Mouse (Mus musculus): ENCODE data around the gene Coro2a. TPM values are rescaled to one million over a fixed set of nuclear protein-coding genes. Genes with fewer than 3 reads are reported as not detected.
A peak's percentile ranks its signal among the peaks of the same experiment; 100 is the strongest.

Coro2a gene
- total RNA-seq, 2 experiments from 2014 or later = 0.05 to 0.42 TPM

DNA sequence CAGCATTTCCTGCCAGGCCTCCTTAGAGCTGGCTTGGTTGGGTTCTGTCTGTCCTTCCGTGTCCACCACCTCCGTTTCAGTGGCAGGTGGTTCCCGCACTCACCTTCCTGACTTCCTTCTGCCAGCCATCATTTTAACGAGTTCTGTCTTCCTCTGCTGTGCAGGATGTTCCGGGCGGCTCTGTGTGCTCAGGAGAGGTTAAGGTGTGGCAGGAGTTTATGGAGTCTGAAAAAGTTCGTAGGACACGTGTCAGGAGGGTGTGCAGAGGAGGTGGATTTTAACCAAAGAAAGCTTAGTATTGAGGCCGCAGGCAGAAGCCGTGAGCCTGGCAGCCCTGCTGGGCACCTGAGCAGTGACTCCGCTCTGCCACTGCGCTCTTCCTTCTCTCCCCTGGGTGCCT lies 106.5 kb downstream of the Coro2a start:
- no peak for DNase-seq
- intact Hi-C loops (cut with DNase I) = no loop called here

DNA sequence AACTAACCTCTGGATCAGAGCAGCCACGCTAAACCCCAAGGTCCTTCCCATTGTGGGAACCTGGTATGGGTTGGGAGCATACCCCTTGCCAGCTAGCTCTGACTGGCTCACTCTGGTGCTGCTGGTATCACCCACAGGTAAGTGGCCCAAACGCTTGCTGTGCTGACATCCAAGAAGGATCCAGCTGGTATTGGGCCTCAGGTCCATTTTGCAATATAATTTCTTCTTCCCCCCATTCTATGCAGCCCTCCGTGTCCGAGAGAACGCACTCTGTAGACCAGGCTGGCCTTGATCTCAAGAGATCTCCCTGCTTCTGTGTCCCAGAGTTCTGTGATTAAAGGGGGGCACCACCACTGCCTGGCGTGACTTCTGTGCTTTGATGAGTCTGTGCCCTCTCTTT lies 108.9 kb downstream of the Coro2a start:
- no peak for DNase-seq
- intact Hi-C loops (cut with DNase I) = no loop called here

DNA sequence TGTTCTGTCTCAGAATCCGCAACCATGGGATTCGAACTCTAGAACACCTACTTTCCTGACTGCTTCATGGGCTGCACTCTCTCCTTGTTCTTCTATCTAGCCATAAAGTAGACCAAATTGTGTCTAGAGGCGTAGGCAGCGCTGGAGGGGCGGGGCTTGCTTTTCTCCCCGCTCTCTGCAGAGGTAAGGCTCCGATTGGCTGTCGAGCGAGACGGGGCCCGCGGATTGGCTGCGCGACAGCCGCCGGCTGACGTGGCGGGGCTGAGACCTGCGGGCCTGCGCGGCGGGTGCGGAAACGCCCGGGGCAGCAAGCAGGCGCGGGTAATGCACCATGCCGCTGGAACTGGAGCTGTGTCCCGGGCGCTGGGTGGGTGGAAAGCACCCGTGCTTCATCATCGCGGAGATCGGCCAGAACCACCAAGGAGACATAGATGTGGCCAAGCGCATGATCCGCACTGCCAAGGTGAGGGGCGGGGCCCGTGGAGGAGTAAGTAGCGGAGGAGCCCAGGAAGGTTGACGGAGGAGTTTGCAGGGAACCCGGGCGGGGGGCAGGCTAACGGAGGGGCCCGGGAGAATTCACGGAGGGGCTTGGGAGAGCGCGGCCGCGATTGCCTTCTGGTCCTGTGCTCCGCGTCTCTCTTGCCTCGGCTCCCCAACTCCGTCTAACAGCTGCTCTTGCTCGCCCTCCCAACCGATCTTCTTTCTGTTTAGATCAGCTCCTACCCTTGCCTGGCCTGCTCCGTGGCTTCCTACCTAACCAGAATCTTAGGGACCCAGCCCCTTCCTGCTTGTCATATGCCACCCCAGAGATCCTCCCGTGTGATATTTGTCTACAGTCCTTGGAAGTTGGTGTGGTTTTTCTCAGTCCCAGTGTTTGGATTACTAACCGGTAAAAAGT lies 112.7 kb downstream of the Coro2a start, which contains the start of gene Nans:
Gene Nans (plus strand): TSS at position 221 of the 898 bp plus-strand sequence.
- intact Hi-C loops (cut with DNase I) = no loop called here
- DNase-seq = peak; percentile 85 to 95

DNA sequence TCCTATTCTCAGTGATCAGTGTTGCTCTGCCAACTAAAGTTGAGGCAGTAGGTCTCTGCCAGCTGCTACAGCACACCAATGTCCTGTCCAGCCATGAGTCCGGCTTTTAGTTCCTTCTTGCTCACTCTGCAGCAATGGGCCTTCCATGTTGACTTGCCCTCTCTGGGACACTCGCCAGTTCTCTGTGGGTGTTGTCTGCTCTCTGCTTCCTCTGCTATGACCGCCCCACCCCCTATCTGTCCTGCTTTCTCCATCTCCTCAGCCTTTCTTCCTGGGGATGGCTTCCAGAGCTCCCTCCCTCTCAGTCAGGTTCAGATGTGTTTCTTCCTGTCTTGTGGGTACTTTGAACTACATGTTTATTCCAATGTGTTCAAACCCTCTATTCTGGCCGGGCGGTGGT lies 114.7 kb downstream of the Coro2a start:
- DNase-seq = peak; percentile 42 to 67
- intact Hi-C loops (cut with DNase I) = no loop called here

Other genes starting within 250 kb of the Coro2a start
- gene Trmo, start 212.8 kb downstream of the Coro2a start, total RNA-seq (2021) = 1 to 10 TPM; 2.1 to 2.5 TPM
- not detected for gene Hemgn, start 188.7 kb downstream of the Coro2a start, total RNA-seq (2021)
- gene Anp32b, start 151.3 kb downstream of the Coro2a start, total RNA-seq (2021) = 10 to 100 TPM; 54.4 to 64.0 TPM
- gene Nans, start 113.0 kb downstream of the Coro2a start, total RNA-seq (2021) = 10 to 100 TPM; 15.6 to 18.0 TPM
- under 1 TPM; 0.36 to 0.37 TPM for gene Trim14, start 66.1 kb downstream of the Coro2a start, total RNA-seq (2021)
- under 1 TPM; 0.72 to 0.77 TPM for gene Tbc1d2, start 48.0 kb upstream of the Coro2a start, total RNA-seq (2021)

Measured in gastrocnemius, postnatal 36 days (tissue).